Mouse (Mus musculus): Measurements from ENCODE around the gene Igfbp5.

Igfbp5 gene

GRCm38 (mm10) chr1:72839791-72840190 is 34.9 kb downstream of the Igfbp5 start:
- DNase-seq = no peak

- no peak for DNase-seq
These were observed 35.3 kb downstream of the Igfbp5 start for GRCm38 (mm10) chr1:72839356-72839755.

DNA sequence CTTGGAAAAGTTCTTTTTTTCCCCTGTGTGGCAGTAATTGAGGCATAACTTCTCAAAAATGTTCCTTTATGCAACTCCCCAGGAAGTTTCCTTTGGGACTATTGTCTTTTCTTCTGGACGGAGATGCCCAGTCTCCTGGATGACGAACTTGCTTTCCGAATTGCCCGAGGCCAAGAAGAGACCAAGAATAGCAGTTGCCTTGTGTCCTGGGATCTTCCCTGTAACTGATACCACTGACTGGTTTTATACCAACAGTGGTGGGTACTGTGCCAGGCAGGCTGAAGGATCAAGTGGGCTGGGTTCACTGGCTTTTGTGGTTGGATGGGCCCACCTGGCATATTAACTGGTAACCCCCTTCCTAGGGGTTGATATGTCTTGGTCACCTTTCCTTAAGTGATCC is 41.1 kb downstream of the Igfbp5 start:
- peak in 1 of 2 experiments; percentile 34 for DNase-seq

DNA sequence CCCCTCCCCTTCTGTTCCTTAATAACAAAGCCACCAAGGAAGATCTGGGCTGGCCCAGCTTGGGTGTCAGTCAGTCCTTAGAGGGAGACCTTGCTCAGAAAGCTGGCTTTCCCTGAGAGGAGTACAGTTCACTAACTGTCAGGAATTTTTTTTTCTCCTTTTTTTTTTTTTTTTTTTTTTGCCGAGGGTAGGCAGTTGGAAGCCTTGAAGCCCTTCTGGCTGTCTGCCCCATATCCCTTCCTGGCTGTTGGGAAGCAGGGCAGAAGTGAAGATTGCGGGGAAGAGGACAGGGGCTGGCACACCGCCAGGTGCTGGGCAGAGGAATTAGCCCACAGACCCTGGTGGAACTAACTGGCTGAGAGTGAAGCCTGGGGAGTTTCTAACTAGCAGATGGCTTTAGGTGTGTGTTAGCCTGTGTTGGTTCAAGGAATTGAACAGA is 42.0 kb downstream of the Igfbp5 start:
- DNase-seq = peak; percentile 91 to 95

DNA sequence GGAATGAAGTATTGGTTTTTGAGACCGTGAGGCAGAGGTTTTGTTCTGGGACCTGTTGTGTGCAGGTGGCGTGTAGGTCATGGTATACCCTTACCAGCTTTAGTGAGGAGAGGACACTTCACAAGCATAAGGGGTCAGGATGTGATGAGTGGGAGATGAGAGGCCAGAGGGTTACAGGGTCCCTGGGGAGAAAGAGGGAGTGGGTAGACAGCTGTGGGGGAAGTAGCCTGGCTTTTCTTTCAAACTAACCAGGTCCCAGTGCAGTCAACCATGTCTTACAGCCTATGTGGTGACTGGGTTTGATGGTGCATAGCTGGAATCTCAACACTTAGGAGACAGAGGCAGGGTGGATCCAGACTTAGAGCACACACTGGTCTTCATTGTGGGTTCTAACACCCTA is 44.2 kb downstream of the Igfbp5 start:
- DNase-seq = no peak

DNA sequence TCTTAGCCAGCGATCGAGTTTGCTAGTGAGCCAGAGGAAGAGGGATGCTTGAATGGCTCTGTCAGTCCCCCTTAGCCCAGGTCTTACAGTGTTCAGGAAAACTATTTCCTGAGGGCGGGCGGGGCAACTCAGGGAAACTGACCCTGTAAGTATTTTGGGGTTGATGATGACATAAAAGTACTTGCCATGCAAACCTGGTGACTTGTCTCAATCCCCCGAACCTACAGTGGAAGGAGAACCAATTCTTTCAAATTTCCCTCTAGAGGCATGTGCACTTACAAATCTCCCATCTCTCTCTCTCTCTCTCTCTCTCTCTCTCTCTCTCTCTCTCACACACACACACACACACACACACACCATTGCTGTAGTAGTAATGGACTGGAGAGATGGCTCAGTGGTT is 45.8 kb downstream of the Igfbp5 start:
- DNase-seq = no peak

DNA sequence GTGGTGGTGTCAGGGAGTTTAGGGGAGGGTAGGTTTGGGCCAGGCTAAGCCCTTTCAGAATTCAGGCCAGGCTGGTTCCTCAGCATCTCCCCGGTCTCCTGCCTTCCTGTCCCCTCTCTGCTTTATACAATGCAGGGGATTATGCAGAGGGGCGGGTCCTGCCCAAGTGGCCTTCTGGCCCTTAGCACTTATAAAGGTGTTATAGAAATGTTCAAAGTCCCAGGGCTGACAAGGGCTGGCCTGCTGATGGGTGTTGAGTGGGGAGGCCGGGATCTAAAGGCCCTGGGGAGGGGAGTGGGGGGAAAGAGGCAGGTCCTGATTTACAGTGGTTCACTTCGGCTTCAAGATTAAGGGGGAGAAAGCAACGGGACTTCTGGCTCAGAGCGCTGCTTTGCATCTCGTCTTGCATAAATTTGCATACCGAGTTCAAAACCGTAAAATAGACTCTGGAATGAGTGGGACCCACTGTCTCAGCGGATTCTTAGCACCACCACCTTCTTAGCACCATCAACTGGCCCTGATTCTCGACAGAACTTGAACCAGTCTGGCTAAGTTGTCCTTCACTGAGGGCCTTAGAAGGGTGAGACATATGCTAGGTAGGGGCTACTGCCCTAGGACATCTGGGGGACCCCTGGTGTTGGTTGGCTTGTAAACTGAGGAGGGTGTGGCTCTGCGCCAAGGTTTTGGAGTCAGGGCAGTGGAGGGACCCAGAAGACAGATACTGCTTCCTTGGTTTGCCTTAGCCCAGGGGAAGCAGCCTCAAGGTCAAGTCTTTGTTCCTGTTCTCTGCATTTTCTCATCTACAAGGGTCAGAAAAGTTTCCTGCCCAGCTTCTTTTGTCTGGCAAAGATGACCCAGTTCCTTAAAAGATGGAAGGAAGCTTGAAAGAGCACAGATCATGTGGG is 47.0 kb downstream of the Igfbp5 start:
- peak; percentile 57 to 62 for DNase-seq

DNA sequence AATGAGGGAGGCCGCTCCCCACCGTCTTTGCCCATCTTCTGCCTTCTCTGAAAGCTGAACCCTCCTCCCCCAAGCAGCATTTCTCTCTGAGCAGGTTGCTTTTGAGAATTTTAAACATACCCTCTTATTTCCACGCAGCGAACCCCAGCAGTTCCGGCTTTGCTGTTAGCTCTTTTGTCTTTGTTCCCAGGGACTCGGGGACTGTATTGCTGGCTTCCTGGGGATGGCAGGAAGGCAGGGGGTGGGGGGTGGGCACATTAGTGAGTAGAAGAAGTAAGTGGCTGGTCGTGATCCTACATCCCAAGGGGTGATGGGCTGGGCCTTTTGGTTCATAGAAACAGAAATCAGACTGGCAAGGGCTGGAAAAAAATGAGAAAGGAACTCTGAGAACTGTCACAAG is 47.8 kb downstream of the Igfbp5 start:
- DNase-seq = no peak

GRCm38 (mm10) chr1:72826446-72826845 is 48.2 kb downstream of the Igfbp5 start:
- DNase-seq = no peak

DNA sequence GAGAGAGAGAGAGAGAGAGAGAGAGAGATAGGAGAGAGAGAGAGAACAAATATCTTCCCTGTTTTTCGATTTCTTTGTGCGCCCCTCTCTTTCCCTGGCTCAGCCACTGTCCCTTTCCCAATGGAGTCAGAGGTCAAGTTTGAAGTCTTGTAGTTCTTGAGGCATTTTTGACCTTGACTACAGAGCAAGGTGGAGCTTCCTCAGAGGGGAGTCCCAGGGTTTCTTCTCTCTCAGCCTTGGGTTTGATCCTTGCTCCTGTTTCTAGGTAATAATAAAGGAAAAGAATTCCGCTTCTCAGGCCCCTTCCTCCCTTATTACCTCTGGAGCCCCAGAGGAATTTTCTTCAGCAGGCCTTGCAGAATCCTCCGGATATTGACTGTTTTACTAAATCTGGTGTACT is 48.8 kb downstream of the Igfbp5 start:
- no peak for DNase-seq

- DNase-seq = peak in 1 of 2 experiments; percentile 44
These were observed 49.4 kb downstream of the Igfbp5 start for GRCm38 (mm10) chr1:72825286-72825685.

- no peak for DNase-seq
These were observed 50.0 kb downstream of the Igfbp5 start for GRCm38 (mm10) chr1:72824707-72825101.

GRCm38 (mm10) chr1:72823751-72824706 is 50.7 kb downstream of the Igfbp5 start, which contains the start of gene Igfbp2:
TSS of gene Igfbp2 (plus strand) at chr1:72824503.
- DNase-seq = peak; percentile 72 to 76

GRCm38 (mm10) chr1:72822893-72823292 is 51.8 kb downstream of the Igfbp5 start:
- no peak for DNase-seq

DNA sequence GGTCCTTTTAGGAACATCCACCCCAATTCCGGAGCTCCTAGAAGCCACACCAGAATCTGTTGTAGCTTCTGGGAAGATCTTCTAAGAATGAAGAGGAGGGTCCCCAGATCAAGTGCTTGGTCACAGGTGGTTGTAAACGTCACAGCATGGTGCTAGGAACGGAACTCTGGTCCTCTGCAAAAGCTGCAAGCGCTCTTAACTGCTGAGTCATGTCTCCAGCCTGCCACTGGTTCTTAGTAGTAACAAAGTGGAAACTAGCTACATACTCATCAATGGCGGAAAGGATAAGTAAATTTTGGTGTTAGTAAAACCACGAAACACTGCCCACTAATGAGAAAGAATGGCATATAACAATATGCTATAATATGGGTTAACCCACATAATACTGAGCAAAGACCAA is 54.7 kb downstream of the Igfbp5 start:
- no peak for DNase-seq

DNA sequence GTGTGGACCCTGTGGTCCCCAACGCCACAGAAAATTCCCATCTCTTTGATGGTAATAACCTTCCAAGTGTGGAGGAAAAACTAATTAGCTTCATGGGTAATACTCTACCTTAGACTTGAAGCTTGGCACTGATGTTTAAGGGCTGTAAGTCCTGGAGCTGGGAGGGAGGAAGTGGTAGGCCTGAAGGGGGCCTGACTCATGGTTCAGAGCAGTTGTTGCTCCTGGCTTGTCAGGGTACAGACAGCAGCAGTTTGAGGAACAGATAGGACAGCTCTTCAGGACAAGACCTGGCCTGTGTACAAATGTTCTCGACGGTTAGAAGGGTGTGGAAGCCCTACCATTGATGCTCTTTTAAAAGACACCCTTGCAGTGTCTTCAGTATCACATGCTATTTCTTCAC is 59.1 kb downstream of the Igfbp5 start:
- no peak for DNase-seq

DNA sequence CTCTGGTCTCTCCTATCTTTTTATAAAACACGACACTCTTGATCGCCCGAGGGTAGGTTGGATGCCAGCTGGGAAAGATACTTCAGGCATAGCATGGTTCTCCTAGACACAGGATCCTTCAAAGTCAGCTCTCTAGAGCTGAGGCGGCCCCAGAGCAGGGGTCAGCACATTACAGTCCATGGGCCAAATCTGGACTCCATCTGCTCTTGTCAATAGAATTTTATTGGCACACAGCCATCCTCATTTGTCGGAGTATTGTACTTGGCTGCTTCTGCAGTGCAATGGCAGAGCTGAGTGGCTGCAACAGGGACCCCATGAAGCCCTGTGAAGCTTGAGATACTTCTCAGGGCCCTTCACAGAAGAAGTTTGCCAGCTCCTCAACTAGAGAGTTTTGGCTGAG is 59.5 kb downstream of the Igfbp5 start:
- peak; percentile 29 to 53 for DNase-seq

- no peak for DNase-seq
These were observed 60.9 kb downstream of the Igfbp5 start for GRCm38 (mm10) chr1:72813639-72814403.

- DNase-seq = no peak
These were observed 61.5 kb downstream of the Igfbp5 start for GRCm38 (mm10) chr1:72813089-72813638.

DNA sequence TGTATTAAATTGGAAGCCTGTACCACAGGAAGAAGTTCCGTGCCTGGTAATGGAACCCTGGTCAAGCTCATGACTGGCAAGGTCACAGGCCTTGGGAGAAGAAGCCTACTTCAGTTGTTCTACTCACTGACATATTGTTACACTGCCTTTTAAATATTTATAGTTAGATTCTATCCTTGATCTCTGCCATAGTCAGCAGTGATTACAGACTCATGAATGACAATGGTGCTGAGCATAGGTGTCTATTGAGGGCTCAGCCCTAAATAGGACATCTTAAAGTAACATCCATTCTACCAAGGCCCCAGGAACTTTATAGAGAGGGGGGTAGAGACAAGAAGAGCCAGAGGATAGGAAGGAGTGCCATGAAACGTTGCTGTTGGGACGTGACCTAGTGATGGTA is 63.6 kb downstream of the Igfbp5 start:
- no peak for DNase-seq

DNA sequence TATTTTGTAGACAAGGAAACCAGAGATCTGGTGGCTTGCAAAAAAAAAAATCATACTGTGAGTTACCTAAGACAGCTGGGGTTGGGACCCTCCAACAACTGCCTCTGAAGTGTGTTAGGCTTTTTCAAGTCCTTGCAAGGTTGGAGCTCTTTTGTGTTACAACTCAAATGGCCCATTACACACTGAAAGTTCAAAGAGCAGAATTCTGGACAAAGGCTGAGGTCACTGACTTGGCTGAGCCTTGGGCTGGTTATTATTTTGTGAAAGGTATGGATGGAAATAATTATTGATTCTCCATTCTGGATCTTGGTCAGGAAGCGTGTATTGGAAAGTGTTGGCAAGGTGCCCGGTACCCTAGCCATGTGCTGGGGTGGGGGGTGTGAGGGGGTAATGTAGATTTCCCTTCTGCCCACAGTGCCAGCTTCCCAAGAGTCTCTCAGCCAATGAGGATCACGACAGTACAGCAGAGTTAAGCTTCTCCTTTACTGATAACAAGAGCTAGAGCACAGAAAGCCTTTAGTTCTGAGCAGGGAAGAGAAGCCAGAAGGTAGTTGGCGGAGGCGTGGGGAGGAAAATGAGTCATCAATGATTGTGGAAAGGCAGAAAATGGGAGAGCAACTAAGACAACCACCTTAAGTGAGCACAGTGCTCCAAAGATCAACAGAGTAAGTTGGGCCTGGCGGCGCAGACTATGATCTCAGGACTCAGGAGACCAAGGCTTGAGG is 64.6 kb downstream of the Igfbp5 start:
- no peak for DNase-seq

GRCm38 (mm10) chr1:72809304-72809703 is 65.4 kb downstream of the Igfbp5 start:
- no peak for DNase-seq

Measured in cerebellum, postnatal 10 days (tissue).